Mouse (Mus musculus): ENCODE measurements around the gene Elk3. TPM values are rescaled to one million over a fixed set of nuclear protein-coding genes. Genes with fewer than 3 reads are reported as not detected.

The Elk3 gene
- polyA plus RNA-seq, 1 experiment from 2014 or later = 17.6 TPM

- peaks cover 15% of the 10 kb centered on the region; the same call in 1 of the 2 replicates for H3K36me3 ChIP-seq (ENCODE audit: control insufficient read depth, insufficient read depth, low read length)
- H3K4me1 ChIP-seq (replicated peaks; ENCODE audit: control insufficient read depth, insufficient read depth, low read length) = no peaks in the 10 kb centered on the region; the same call in 1 of the 2 replicates
- H3K9me3 ChIP-seq (ENCODE audit: control insufficient read depth, low read length) = no peaks in the 10 kb centered on the region
- H3K9ac ChIP-seq (ENCODE audit: low read depth, low read length) = no peak overlapping the region
- H3K27me3 ChIP-seq (replicated peaks; ENCODE audit: control insufficient read depth, insufficient read depth, low read length) = no peaks in the 10 kb centered on the region
- WGBS = 90% methylated on average over 7 of the region's 7 CpGs
- DNase-seq (ENCODE audit: low spot score) = no peak
- no peak for ATAC-seq (replicated peaks; ENCODE audit: low FRiP score)
- no peak overlapping the region for H3K27ac ChIP-seq (ENCODE audit: low read depth, low read length)
- H3K4me2 ChIP-seq = no peak overlapping the region
- no peak overlapping the region for H3K4me3 ChIP-seq (ENCODE audit: low read depth, low read length)
These were observed 64.6 kb downstream of the Elk3 start for GRCm38 (mm10) chr10:93246185-93246920.

GRCm38 (mm10) chr10:93244209-93244705 is 66.7 kb downstream of the Elk3 start:
- no peaks in the 10 kb centered on the region for H3K9me3 ChIP-seq (ENCODE audit: control insufficient read depth, low read length)
- 91% methylated on average over 10 of the region's 10 CpGs for WGBS
- H3K4me3 ChIP-seq (ENCODE audit: low read depth, low read length) = no peak overlapping the region
- DNase-seq (ENCODE audit: low spot score) (no peak), ATAC-seq (replicated peaks; ENCODE audit: low FRiP score) (no peak)
- no peaks in the 10 kb centered on the region for H3K27me3 ChIP-seq (replicated peaks; ENCODE audit: control insufficient read depth, insufficient read depth, low read length)
- H3K4me1 ChIP-seq (replicated peaks; ENCODE audit: control insufficient read depth, insufficient read depth, low read length) = no peaks in the 10 kb centered on the region; the same call in 1 of the 2 replicates
- H3K4me2 ChIP-seq = no peak overlapping the region
- H3K9ac ChIP-seq (ENCODE audit: low read depth, low read length) = no peak overlapping the region
- peaks cover 19% of the 10 kb centered on the region; the same call in 1 of the 2 replicates for H3K36me3 ChIP-seq (ENCODE audit: control insufficient read depth, insufficient read depth, low read length)
- no peak overlapping the region for H3K27ac ChIP-seq (ENCODE audit: low read depth, low read length)

GRCm38 (mm10) chr10:93242861-93243260 is 68.1 kb downstream of the Elk3 start:
- no peak overlapping the region for H3K4me2 ChIP-seq
- H3K36me3 ChIP-seq (ENCODE audit: control insufficient read depth, insufficient read depth, low read length) = peaks cover 27% of the 10 kb centered on the region; the same call in 1 of the 2 replicates
- no peaks in the 10 kb centered on the region for H3K27me3 ChIP-seq (replicated peaks; ENCODE audit: control insufficient read depth, insufficient read depth, low read length)
- DNase-seq (ENCODE audit: low spot score) (no peak), ATAC-seq (replicated peaks; ENCODE audit: low FRiP score) (no peak)
- H3K9me3 ChIP-seq (ENCODE audit: control insufficient read depth, low read length) = no peaks in the 10 kb centered on the region
- no peak overlapping the region for H3K4me3 ChIP-seq (ENCODE audit: low read depth, low read length)
- no peaks in the 10 kb centered on the region; the same call in 1 of the 2 replicates for H3K4me1 ChIP-seq (replicated peaks; ENCODE audit: control insufficient read depth, insufficient read depth, low read length)
- no peak overlapping the region for H3K27ac ChIP-seq (ENCODE audit: low read depth, low read length)
- no peak overlapping the region for H3K9ac ChIP-seq (ENCODE audit: low read depth, low read length)
- WGBS = 33% methylated on average over 5 of the region's 5 CpGs

- Histone ChIP-seq H3K9ac (ENCODE audit: low read depth, low read length) (no peak overlapping the region), H3K36me3 (ENCODE audit: control insufficient read depth, insufficient read depth, low read length) (peaks cover 24% of the 10 kb centered on the region; the same call in 1 of the 2 replicates), H3K4me2 (no peak overlapping the region), H3K27me3 (replicated peaks; ENCODE audit: control insufficient read depth, insufficient read depth, low read length) (no peaks in the 10 kb centered on the region), H3K27ac (ENCODE audit: low read depth, low read length) (no peak overlapping the region), H3K4me1 (replicated peaks; ENCODE audit: control insufficient read depth, insufficient read depth, low read length) (no peaks in the 10 kb centered on the region; the same call in 1 of the 2 replicates), H3K9me3 (ENCODE audit: control insufficient read depth, low read length) (no peaks in the 10 kb centered on the region), H3K4me3 (ENCODE audit: low read depth, low read length) (no peak overlapping the region)
- no peak for DNase-seq (ENCODE audit: low spot score)
- 53% methylated on average over 3 of the region's 3 CpGs for WGBS
- ATAC-seq (replicated peaks; ENCODE audit: low FRiP score) = no peak
These were observed 68.7 kb downstream of the Elk3 start for GRCm38 (mm10) chr10:93242208-93242607.

- H3K27me3 ChIP-seq (replicated peaks; ENCODE audit: control insufficient read depth, insufficient read depth, low read length) = no peaks in the 10 kb centered on the region
- no peak for DNase-seq (ENCODE audit: low spot score)
- no peak overlapping the region for H3K9ac ChIP-seq (ENCODE audit: low read depth, low read length)
- WGBS = 86% methylated on average over 9 of the region's 9 CpGs
- no peaks in the 10 kb centered on the region for H3K9me3 ChIP-seq (ENCODE audit: control insufficient read depth, low read length)
- H3K4me2 ChIP-seq = no peak overlapping the region
- H3K27ac ChIP-seq (ENCODE audit: low read depth, low read length) = no peak overlapping the region
- ATAC-seq (replicated peaks; ENCODE audit: low FRiP score) = no peak
- H3K4me1 ChIP-seq (replicated peaks; ENCODE audit: control insufficient read depth, insufficient read depth, low read length) = no peaks in the 10 kb centered on the region; the same call in 1 of the 2 replicates
- H3K36me3 ChIP-seq (ENCODE audit: control insufficient read depth, insufficient read depth, low read length) = peaks cover 34% of the 10 kb centered on the region; the same call in 1 of the 2 replicates
- no peak overlapping the region for H3K4me3 ChIP-seq (ENCODE audit: low read depth, low read length)
These were observed 71.6 kb downstream of the Elk3 start for GRCm38 (mm10) chr10:93239201-93239806.

- H3K9ac ChIP-seq (ENCODE audit: low read depth, low read length) = no peak overlapping the region
- H3K4me2 ChIP-seq = no peak overlapping the region
- 89% methylated on average over 9 of the region's 9 CpGs for WGBS
- no peak overlapping the region for H3K27ac ChIP-seq (ENCODE audit: low read depth, low read length)
- H3K36me3 ChIP-seq (ENCODE audit: control insufficient read depth, insufficient read depth, low read length) = peaks cover 29% of the 10 kb centered on the region; the same call in 1 of the 2 replicates
- no peaks in the 10 kb centered on the region for H3K9me3 ChIP-seq (ENCODE audit: control insufficient read depth, low read length)
- no peak overlapping the region for H3K4me3 ChIP-seq (ENCODE audit: low read depth, low read length)
- no peaks in the 10 kb centered on the region for H3K4me1 ChIP-seq (replicated peaks; ENCODE audit: control insufficient read depth, insufficient read depth, low read length)
- no peaks in the 10 kb centered on the region for H3K27me3 ChIP-seq (replicated peaks; ENCODE audit: control insufficient read depth, insufficient read depth, low read length)
- ATAC-seq (replicated peaks; ENCODE audit: low FRiP score) (no peak), DNase-seq (ENCODE audit: low spot score) (no peak)
These were observed 76.2 kb downstream of the Elk3 start for GRCm38 (mm10) chr10:93234692-93235091.

GRCm38 (mm10) chr10:93233665-93234194 is 77.2 kb downstream of the Elk3 start:
- peaks cover 23% of the 10 kb centered on the region; the same call in 1 of the 2 replicates for H3K36me3 ChIP-seq (ENCODE audit: control insufficient read depth, insufficient read depth, low read length)

GRCm38 (mm10) chr10:93231893-93232292 is 79.0 kb downstream of the Elk3 start:
- DNase-seq (ENCODE audit: low spot score) (no peak), ATAC-seq (replicated peaks; ENCODE audit: low FRiP score) (no peak)
- 92% methylated on average over 5 of the region's 5 CpGs for WGBS
- H3K4me3 ChIP-seq (ENCODE audit: low read depth, low read length) = no peak overlapping the region
- no peaks in the 10 kb centered on the region for H3K27me3 ChIP-seq (replicated peaks; ENCODE audit: control insufficient read depth, insufficient read depth, low read length)
- no peak overlapping the region for H3K27ac ChIP-seq (ENCODE audit: low read depth, low read length)
- no peaks in the 10 kb centered on the region for H3K4me1 ChIP-seq (replicated peaks; ENCODE audit: control insufficient read depth, insufficient read depth, low read length)
- H3K4me2 ChIP-seq = no peak overlapping the region
- peaks cover 17% of the 10 kb centered on the region; the same call in 1 of the 2 replicates for H3K36me3 ChIP-seq (ENCODE audit: control insufficient read depth, insufficient read depth, low read length)
- no peaks in the 10 kb centered on the region for H3K9me3 ChIP-seq (ENCODE audit: control insufficient read depth, low read length)
- no peak overlapping the region for H3K9ac ChIP-seq (ENCODE audit: low read depth, low read length)

More at GRCm38 (mm10) chr10:93233665-93234194, 77.2 kb downstream of the Elk3 start:
- no peaks in the 10 kb centered on the region for H3K9me3 ChIP-seq (ENCODE audit: control insufficient read depth, low read length)
- H3K4me2 ChIP-seq = no peak overlapping the region
- H3K4me1 ChIP-seq (replicated peaks; ENCODE audit: control insufficient read depth, insufficient read depth, low read length) = no peaks in the 10 kb centered on the region
- no peaks in the 10 kb centered on the region for H3K27me3 ChIP-seq (replicated peaks; ENCODE audit: control insufficient read depth, insufficient read depth, low read length)
- DNase-seq (ENCODE audit: low spot score) = no peak
- no peak overlapping the region for H3K9ac ChIP-seq (ENCODE audit: low read depth, low read length)
- ATAC-seq (replicated peaks; ENCODE audit: low FRiP score) = no peak
- 86% methylated on average over 6 of the region's 6 CpGs for WGBS
- no peak overlapping the region for H3K27ac ChIP-seq (ENCODE audit: low read depth, low read length)
- H3K4me3 ChIP-seq (ENCODE audit: low read depth, low read length) = no peak overlapping the region

Data from liver, embryonic 11.5 days (tissue).